Mouse (Mus musculus) E14TG2a.4 (cell line): ENCODE data around the gene Arid3a.
A peak's percentile ranks its signal among the peaks of the same experiment; 100 is the strongest.

Source experiments
- H3K27me3 ChIP-seq: 2 replicates; pipeline ENCODE4 v1.6.1; 2014; ENCODE audit warnings: low read length, control low read depth; ENCODE audit not compliant: insufficient read depth
- H3K36me3 ChIP-seq: 2 replicates; pipeline ENCODE4 v1.6.1; 2014; ENCODE audit warnings: low read length, control low read depth; ENCODE audit not compliant: insufficient read depth
- H3K4me1 ChIP-seq: replicated peaks from 2 replicates; pipeline ENCODE4 v1.6.1; 2014; ENCODE audit warnings: low read depth, low read length, control low read depth
- H3K4me3 ChIP-seq: replicated peaks from 2 replicates; pipeline ENCODE4 v1.5.1; 2014; ENCODE audit warnings: mild to moderate bottlenecking, low read length
- H3K9me3 ChIP-seq: 2 replicates; pipeline ENCODE4 v1.6.1; 2014; ENCODE audit warnings: low read length, control low read depth
- CTCF ChIP-seq: conservative IDR thresholded peaks from 2 replicates; pipeline ENCODE4 v1.5.1; 2014; ENCODE audit warnings: low read length
- NANOG ChIP-seq: IDR thresholded peaks from 2 replicates; pipeline ENCODE4 v1.6.1; 2014; ENCODE audit warnings: borderline replicate concordance, low read length, mixed read lengths
- POU5F1 ChIP-seq: IDR thresholded peaks from 2 replicates; pipeline ENCODE4 v1.6.1; 2014; ENCODE audit warnings: low read length, borderline replicate concordance

The Arid3a gene

GRCm38 (mm10) chr10:79994397-79995115 lies 67.7 kb downstream of the Arid3a start:
- Histone ChIP-seq H3K4me1 (peaks cover 62% of the 10 kb centered on the region), H3K9me3 (peaks cover 5% of the 10 kb centered on the region), H3K36me3 (peaks cover 53% of the 10 kb centered on the region), H3K4me3 (no peak overlapping the region), H3K27me3 (peaks cover 11% of the 10 kb centered on the region)
- TF ChIP-seq CTCF: no peak
- TF ChIP-seq NANOG: no peak
- TF ChIP-seq POU5F1: no peak; the same call in 1 of the 2 replicates

- H3K4me1 ChIP-seq: peaks cover 57% of the 10 kb centered on the region
- no peak for TF ChIP-seq CTCF
- no peak for TF ChIP-seq NANOG
- no peak for TF ChIP-seq POU5F1
- peak overlapping the region; percentile 83 for H3K4me3 ChIP-seq
- H3K27me3 ChIP-seq: peaks cover 4% of the 10 kb centered on the region
- H3K9me3 ChIP-seq: peaks cover 5% of the 10 kb centered on the region
- peaks cover 57% of the 10 kb centered on the region for H3K36me3 ChIP-seq
These were observed 68.8 kb downstream of the Arid3a start for GRCm38 (mm10) chr10:79995636-79996035.

- Histone ChIP-seq H3K4me3 (peak within 1 kb of the TSS; percentile 83), H3K27me3 (peaks cover 7% of the 10 kb centered on the region), H3K4me1 (peaks cover 55% of the 10 kb centered on the region), H3K9me3 (peaks cover 5% of the 10 kb centered on the region), H3K36me3 (peaks cover 52% of the 10 kb centered on the region)
- TF ChIP-seq CTCF (no peak), NANOG (no peak), POU5F1 (no peak)
These were observed 69.6 kb downstream of the Arid3a start, which contains the start of gene Abca7 for GRCm38 (mm10) chr10:79996272-79997033. Gene Abca7 (plus strand): TSS chr10:79996494.

- Histone ChIP-seq H3K9me3 (no peaks in the 10 kb centered on the region), H3K27me3 (peaks cover 13% of the 10 kb centered on the region), H3K4me3 (peak overlapping the region; percentile 83), H3K4me1 (peaks cover 60% of the 10 kb centered on the region), H3K36me3 (peaks cover 45% of the 10 kb centered on the region)
- no peak for TF ChIP-seq NANOG
- TF ChIP-seq POU5F1: no peak
- TF ChIP-seq CTCF: no peak
These were observed 70.4 kb downstream of the Arid3a start for GRCm38 (mm10) chr10:79997034-79997760.

- Histone ChIP-seq H3K27me3 (peaks cover 17% of the 10 kb centered on the region), H3K9me3 (no peaks in the 10 kb centered on the region), H3K4me1 (peaks cover 65% of the 10 kb centered on the region), H3K4me3 (peak overlapping the region; percentile 83), H3K36me3 (peaks cover 39% of the 10 kb centered on the region)
- no peak for TF ChIP-seq NANOG
- no peak for TF ChIP-seq POU5F1
- TF ChIP-seq CTCF: no peak
These were observed 71.0 kb downstream of the Arid3a start for GRCm38 (mm10) chr10:79997819-79998218.

- Histone ChIP-seq H3K9me3 (no peaks in the 10 kb centered on the region), H3K4me3 (peak overlapping the region; percentile 58), H3K4me1 (peaks cover 85% of the 10 kb centered on the region), H3K27me3 (peaks cover 17% of the 10 kb centered on the region), H3K36me3 (peaks cover 25% of the 10 kb centered on the region)
- TF ChIP-seq CTCF (no peak), NANOG (no peak), POU5F1 (no peak)
These were observed 75.1 kb downstream of the Arid3a start for GRCm38 (mm10) chr10:80001945-80002344.

GRCm38 (mm10) chr10:80002829-80003228 lies 76.0 kb downstream of the Arid3a start:
- H3K27me3 ChIP-seq: peaks cover 17% of the 10 kb centered on the region
- peaks cover 34% of the 10 kb centered on the region for H3K36me3 ChIP-seq
- peak overlapping the region; percentile 58 for H3K4me3 ChIP-seq
- H3K4me1 ChIP-seq: peaks cover 87% of the 10 kb centered on the region
- no peak for TF ChIP-seq POU5F1
- TF ChIP-seq CTCF: no peak
- no peak for TF ChIP-seq NANOG
- no peaks in the 10 kb centered on the region for H3K9me3 ChIP-seq

- H3K9me3 ChIP-seq: no peaks in the 10 kb centered on the region
- TF ChIP-seq POU5F1: no peak
- TF ChIP-seq CTCF: no peak
- no peak for TF ChIP-seq NANOG
- H3K4me1 ChIP-seq: peaks cover 87% of the 10 kb centered on the region
- H3K4me3 ChIP-seq: peak overlapping the region; percentile 58
- H3K27me3 ChIP-seq: peaks cover 16% of the 10 kb centered on the region
- H3K36me3 ChIP-seq: peaks cover 40% of the 10 kb centered on the region
These were observed 76.8 kb downstream of the Arid3a start for GRCm38 (mm10) chr10:80003374-80004232.
